Mouse (Mus musculus): Measurements from ENCODE around the gene Hs6st1.

Hs6st1 gene

GRCm38 (mm10) chr1:36064861-36065760 lies 3.1 kb upstream of the Hs6st1 start:
- DNase-seq (ENCODE audit: low read depth in 2 of 2, low spot score in 2 of 2), result peak; percentile 89 to 97

GRCm38 (mm10) chr1:36065761-36066150 lies 2.4 kb upstream of the Hs6st1 start:
- DNase-seq (ENCODE audit: low read depth in 2 of 2, low spot score in 2 of 2), result no peak

- DNase-seq (ENCODE audit: low read depth in 2 of 2, low spot score in 2 of 2), result no peak
These were observed 1.8 kb upstream of the Hs6st1 start for GRCm38 (mm10) chr1:36066216-36066980.

- DNase-seq (ENCODE audit: low read depth in 2 of 2, low spot score in 2 of 2), result no peak
These were observed 999 bp upstream of the Hs6st1 start for GRCm38 (mm10) chr1:36067201-36067600.

GRCm38 (mm10) chr1:36067611-36068010 lies 589 bp upstream of the Hs6st1 start:
- DNase-seq (ENCODE audit: low read depth in 2 of 2, low spot score in 2 of 2), result no peak

GRCm38 (mm10) chr1:36068531-36069120 lies 426 bp downstream of the Hs6st1 start:
- DNase-seq (ENCODE audit: low read depth in 2 of 2, low spot score in 2 of 2), result peak; percentile 38 to 51

- peak; percentile 40 to 43 for DNase-seq (ENCODE audit: low read depth in 2 of 2, low spot score in 2 of 2)
These were observed 1.1 kb downstream of the Hs6st1 start for GRCm38 (mm10) chr1:36069291-36069771.

GRCm38 (mm10) chr1:36070190-36070589 lies 2.0 kb downstream of the Hs6st1 start:
- DNase-seq (ENCODE audit: low read depth in 2 of 2, low spot score in 2 of 2), result no peak

GRCm38 (mm10) chr1:36070740-36071139 lies 2.5 kb downstream of the Hs6st1 start:
- DNase-seq (ENCODE audit: low read depth in 2 of 2, low spot score in 2 of 2), result no peak

- DNase-seq (ENCODE audit: low read depth in 2 of 2, low spot score in 2 of 2), result no peak
These were observed 3.0 kb downstream of the Hs6st1 start for GRCm38 (mm10) chr1:36071176-36071575.

- DNase-seq (ENCODE audit: low read depth in 2 of 2, low spot score in 2 of 2), result no peak
These were observed 3.4 kb downstream of the Hs6st1 start for GRCm38 (mm10) chr1:36071611-36072010.

GRCm38 (mm10) chr1:36072588-36073556 lies 4.7 kb downstream of the Hs6st1 start:
- DNase-seq (ENCODE audit: low read depth in 2 of 2, low spot score in 2 of 2), result no peak

- no peak for DNase-seq (ENCODE audit: low read depth in 2 of 2, low spot score in 2 of 2)
These were observed 5.4 kb downstream of the Hs6st1 start for GRCm38 (mm10) chr1:36073566-36073965.

- DNase-seq (ENCODE audit: low read depth in 2 of 2, low spot score in 2 of 2), result no peak
These were observed 6.0 kb downstream of the Hs6st1 start for GRCm38 (mm10) chr1:36074197-36074596.

GRCm38 (mm10) chr1:36074968-36075367 lies 6.8 kb downstream of the Hs6st1 start:
- no peak for DNase-seq (ENCODE audit: low read depth in 2 of 2, low spot score in 2 of 2)

GRCm38 (mm10) chr1:36075652-36076051 lies 7.5 kb downstream of the Hs6st1 start:
- DNase-seq (ENCODE audit: low read depth in 2 of 2, low spot score in 2 of 2), result no peak

GRCm38 (mm10) chr1:36077084-36077483 lies 8.9 kb downstream of the Hs6st1 start:
- no peak for DNase-seq (ENCODE audit: low read depth in 2 of 2, low spot score in 2 of 2)

- DNase-seq (ENCODE audit: low read depth in 2 of 2, low spot score in 2 of 2), result no peak
These were observed 10.1 kb downstream of the Hs6st1 start for GRCm38 (mm10) chr1:36078250-36078649.

- DNase-seq (ENCODE audit: low read depth in 2 of 2, low spot score in 2 of 2), result no peak
These were observed 11.5 kb downstream of the Hs6st1 start for GRCm38 (mm10) chr1:36079679-36080078.

GRCm38 (mm10) chr1:36080974-36081373 lies 12.8 kb downstream of the Hs6st1 start:
- DNase-seq (ENCODE audit: low read depth in 2 of 2, low spot score in 2 of 2), result no peak

All from CD8-positive naive resting alpha-beta T cell, adult 2 months (primary cell).